Mouse (Mus musculus): ENCODE measurements around the gene Gm49394.
A peak's percentile ranks its signal among the peaks of the same experiment; 100 is the strongest.

The Gm49394 gene

GRCm38 (mm10) chr7:142669751-142670625, at the start of gene Gm49394:
TSS of gene Gm49394 (minus strand) at chr7:142669942.
- DNase-seq (ENCODE audit: low read depth, low spot score), result no peak

GRCm38 (mm10) chr7:142714783-142715498, 45.2 kb upstream of the Gm49394 start:
- peak; percentile 44 for DNase-seq (ENCODE audit: low read depth, low spot score)

GRCm38 (mm10) chr7:142706873-142707272, 37.1 kb upstream of the Gm49394 start:
- DNase-seq (ENCODE audit: low read depth, low spot score), result no peak

- no peak for DNase-seq (ENCODE audit: low read depth, low spot score)
Observed at GRCm38 (mm10) chr7:142699334-142699860, 29.7 kb upstream of the Gm49394 start.

GRCm38 (mm10) chr7:142678611-142679010, 8.9 kb upstream of the Gm49394 start:
- no peak for DNase-seq (ENCODE audit: low read depth, low spot score)

- DNase-seq (ENCODE audit: low read depth, low spot score), result no peak
Observed at GRCm38 (mm10) chr7:142675644-142676043, 5.9 kb upstream of the Gm49394 start.

GRCm38 (mm10) chr7:142675141-142675540, 5.4 kb upstream of the Gm49394 start:
- DNase-seq (ENCODE audit: low read depth, low spot score), result no peak

GRCm38 (mm10) chr7:142672120-142672519, 2.4 kb upstream of the Gm49394 start:
- no peak for DNase-seq (ENCODE audit: low read depth, low spot score)

- DNase-seq (ENCODE audit: low read depth, low spot score), result no peak
Observed at GRCm38 (mm10) chr7:142671067-142671466, 1.3 kb upstream of the Gm49394 start.

- no peak for DNase-seq (ENCODE audit: low read depth, low spot score)
Observed at GRCm38 (mm10) chr7:142668328-142668727, 1.4 kb downstream of the Gm49394 start.

- no peak for DNase-seq (ENCODE audit: low read depth, low spot score)
Observed at GRCm38 (mm10) chr7:142667521-142667920, 2.2 kb downstream of the Gm49394 start.

- DNase-seq (ENCODE audit: low read depth, low spot score), result no peak
Observed at GRCm38 (mm10) chr7:142666659-142667058, 3.1 kb downstream of the Gm49394 start, which contains the start of gene Igf2. TSS of gene Igf2 (minus strand) at chr7:142666816.

- DNase-seq (ENCODE audit: low read depth, low spot score), result no peak
Observed at GRCm38 (mm10) chr7:142666109-142666508, 3.6 kb downstream of the Gm49394 start.

GRCm38 (mm10) chr7:142665364-142665763, 4.4 kb downstream of the Gm49394 start:
- no peak for DNase-seq (ENCODE audit: low read depth, low spot score)

GRCm38 (mm10) chr7:142664465-142665029, 5.2 kb downstream of the Gm49394 start:
- DNase-seq (ENCODE audit: low read depth, low spot score), result no peak

- no peak for DNase-seq (ENCODE audit: low read depth, low spot score)
Observed at GRCm38 (mm10) chr7:142663931-142664421, 5.8 kb downstream of the Gm49394 start.

GRCm38 (mm10) chr7:142663151-142663550, 6.6 kb downstream of the Gm49394 start:
- no peak for DNase-seq (ENCODE audit: low read depth, low spot score)

GRCm38 (mm10) chr7:142661811-142662210, 7.9 kb downstream of the Gm49394 start:
- no peak for DNase-seq (ENCODE audit: low read depth, low spot score)

GRCm38 (mm10) chr7:142661046-142661445, 8.7 kb downstream of the Gm49394 start:
- DNase-seq (ENCODE audit: low read depth, low spot score), result no peak

GRCm38 (mm10) chr7:142660651-142660945, 9.1 kb downstream of the Gm49394 start:
- DNase-seq (ENCODE audit: low read depth, low spot score), result no peak

GRCm38 (mm10) chr7:142659767-142660650, 9.7 kb downstream of the Gm49394 start:
- no peak for DNase-seq (ENCODE audit: low read depth, low spot score)
